Mouse (Mus musculus) left cerebral cortex, postnatal 36 days (tissue): Measurements from ENCODE around the gene Rsl1d1. TPM values are rescaled to one million over a fixed set of nuclear protein-coding genes. Genes with fewer than 3 reads are reported as not detected.

Experiments
- DNase-seq, 2 experiments: peaks; one replicate each; pipeline ENCODE4 v3.0.0; 2021 to 2022; ENCODE audit warnings: low spot score in 2 of 2, mixed read lengths in 1 of 2
- intact Hi-C: fragments of 180-260 bp; cut with DNase I; formaldehyde crosslinking; loops from one replicate; pipeline ENCODE4 v1.15.1; 2025
- total RNA-seq, 2 experiments: library from RNA; stranded (reverse); gene quantifications; 2 replicates each; pipeline ENCODE4 v1.2.3; 2021

The Rsl1d1 gene
- 10 to 100 TPM; 48.2 to 48.8 TPM for total RNA-seq

DNA sequence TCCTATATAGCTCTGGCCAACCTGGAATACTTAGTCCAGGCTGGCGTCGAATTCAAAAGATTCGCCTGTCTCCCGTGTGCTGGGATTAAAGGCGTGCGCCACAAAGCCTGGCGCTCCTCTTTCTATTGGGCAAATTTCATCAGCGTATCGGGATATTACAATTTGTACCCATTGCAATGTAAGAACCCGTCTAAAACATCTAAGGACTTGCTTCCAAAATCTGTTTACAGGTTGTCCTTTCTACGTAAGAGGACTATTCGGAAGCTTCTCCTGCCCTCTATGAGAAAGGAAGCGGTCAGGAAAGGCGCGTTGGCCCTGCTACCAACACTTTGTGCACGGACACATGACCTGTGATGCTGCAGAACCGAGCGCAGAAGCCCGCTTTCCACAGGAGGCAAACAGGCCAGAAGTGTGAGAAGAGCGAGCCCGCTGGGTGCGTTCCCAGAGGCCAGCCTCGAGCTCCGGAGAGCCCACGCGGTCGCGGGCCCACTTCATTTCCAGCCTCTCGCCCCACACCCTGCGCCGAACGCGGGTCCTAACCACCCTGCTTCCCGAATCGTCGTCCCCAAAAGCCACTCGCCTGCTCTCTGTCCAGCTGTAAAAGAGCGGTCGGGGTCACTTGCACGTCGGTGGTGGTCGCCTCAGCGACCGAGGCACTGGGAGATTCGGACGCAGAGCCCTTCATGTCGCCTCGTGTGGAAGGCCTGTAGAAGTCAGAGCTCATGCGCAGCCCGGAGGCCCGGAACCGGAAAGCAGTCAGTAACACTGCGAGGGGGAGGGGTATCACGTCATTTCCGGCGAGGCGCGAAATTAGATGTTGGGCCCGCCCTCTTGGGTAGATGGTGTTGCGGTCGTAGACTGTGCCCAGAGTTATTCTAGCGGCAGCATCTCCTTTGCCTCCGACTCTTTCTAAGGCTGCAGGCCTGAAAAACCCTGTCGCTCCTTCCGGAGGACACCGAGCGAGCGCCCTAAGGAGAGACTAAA lies at the start of gene Rsl1d1:
Gene Rsl1d1 (minus strand): TSS at position 761 of the 984 bp plus-strand sequence.
- intact Hi-C loops = loop anchor here (2.0 kb wide), 1 partner anchor 52 kb away; the partner anchor contains the start of gene Gspt1
- peak; percentile 89 for DNase-seq

DNA sequence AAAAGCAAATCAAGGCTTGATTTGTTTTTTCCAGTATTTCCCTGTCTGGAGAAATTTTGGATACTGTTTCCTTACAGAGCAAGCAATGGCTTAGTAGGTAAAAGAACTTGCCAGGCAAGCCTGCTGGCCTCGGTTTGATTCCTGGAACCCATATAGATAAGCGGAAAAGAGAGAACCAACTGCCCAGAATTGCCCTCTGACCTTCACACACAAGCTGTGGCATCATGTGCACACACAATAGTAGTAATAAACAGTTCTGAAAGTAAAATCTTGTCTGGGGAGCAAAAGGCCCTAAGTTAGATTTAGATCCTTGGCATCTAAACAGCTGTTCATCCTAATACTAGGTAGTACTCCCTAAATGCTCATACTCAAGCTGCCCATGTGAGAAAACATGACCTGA lies 44.7 kb upstream of the Rsl1d1 start:
- DNase-seq = no peak
- intact Hi-C loops = no loop called here

DNA sequence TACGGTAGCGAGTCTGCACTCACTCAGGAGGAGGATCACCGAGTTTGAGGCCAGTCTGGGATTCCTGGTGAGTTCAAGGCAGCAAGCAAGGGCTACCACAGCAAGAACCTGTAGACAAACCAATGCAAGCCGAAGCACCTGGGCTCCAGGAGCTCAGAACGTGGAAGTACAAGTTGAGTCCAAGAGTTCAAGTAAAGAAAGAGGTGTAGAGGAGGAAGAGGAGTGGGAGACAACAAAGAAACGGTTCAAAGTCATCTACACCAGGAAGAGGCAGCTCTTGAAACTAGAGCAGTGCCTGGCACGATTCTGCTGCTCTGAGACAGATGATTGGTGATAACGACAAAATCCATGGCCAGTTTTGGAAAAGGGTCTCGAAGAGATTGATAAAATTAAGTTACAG lies 42.6 kb upstream of the Rsl1d1 start:
- intact Hi-C loops = no loop called here

DNA sequence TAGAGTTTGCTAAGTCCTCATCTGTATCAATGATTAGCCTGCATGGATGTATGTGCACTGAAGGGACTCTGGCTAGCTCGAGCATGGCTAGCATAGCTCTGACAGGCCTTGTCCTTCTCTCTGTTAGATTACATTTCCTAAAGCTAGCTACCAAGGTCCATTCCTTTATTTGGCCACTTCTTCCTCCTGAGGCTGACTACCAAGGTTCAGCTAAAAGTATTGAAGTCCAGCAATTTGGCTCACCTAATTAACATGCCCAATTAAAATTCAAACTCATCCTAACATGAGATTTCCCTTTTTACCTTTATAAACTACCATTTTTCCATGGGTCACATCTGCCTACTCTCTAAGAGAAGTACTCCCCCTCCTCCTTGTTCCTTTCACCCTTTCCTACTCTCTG lies 39.3 kb upstream of the Rsl1d1 start:
- intact Hi-C loops = no loop called here
- DNase-seq = no peak

More for the DNA sequence above, 42.6 kb upstream of the Rsl1d1 start:
- DNase-seq = no peak

DNA sequence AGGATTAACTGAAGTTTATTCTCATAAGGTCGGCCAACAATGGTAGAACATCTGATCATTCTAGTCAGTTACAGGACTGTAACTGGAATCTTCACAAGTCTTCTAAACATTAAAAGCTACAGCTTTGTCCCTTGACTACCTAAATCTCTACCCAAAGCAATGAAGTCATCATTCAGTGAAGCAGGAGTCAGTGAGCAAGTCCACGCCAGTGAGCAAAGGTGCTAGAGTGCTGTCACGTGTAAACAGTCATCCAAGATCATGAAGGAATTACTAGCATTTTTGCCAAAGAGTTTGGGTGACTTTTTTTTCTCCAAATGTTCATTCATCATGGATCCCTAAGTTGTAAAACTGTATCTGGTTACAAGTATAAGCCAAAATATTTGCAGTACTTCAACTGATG lies 14.7 kb upstream of the Rsl1d1 start:
- intact Hi-C loops = no loop called here
- no peak for DNase-seq

DNA sequence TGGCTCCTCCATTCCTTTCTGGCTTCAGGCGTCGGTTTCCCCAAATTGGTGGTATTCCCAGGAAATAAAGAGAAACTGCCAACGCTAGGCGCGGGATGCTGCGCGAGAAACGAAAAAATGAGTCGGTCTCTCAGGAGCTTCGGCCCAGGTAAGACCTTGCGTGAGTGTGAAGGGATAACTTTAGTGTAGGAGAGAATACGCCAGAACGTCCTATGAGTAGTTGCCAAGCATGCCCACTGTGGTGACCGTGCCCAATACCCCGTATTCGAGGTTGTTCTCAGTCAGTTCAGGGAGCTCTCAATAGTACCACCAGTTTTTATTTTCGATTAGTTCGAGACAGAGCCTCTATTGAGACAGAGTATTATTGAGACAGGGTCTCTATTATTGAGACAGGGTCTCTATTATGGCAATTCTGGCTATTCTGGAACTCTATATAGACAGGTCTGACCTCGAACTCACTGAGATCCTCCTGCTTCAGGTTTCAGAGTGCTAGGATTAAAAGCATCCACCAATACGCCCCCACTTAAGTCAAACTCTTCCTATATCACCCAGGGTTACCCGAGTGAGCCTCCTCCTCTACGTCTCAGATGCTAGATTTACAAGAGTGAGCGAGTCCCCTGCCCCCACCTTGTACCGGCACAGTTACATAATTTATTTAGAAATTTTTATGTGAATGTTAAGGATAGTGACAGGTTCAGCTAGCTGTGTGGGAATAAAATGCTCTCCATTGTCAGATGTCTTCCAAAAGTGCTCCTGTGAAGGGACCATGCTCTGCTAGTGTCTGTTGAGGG lies 664 bp upstream of the Rsl1d1 start:
- intact Hi-C loops = loop anchor here (2.0 kb wide), 1 partner anchor 51 kb away; the partner anchor contains the start of gene Gspt1
- DNase-seq = no peak

DNA sequence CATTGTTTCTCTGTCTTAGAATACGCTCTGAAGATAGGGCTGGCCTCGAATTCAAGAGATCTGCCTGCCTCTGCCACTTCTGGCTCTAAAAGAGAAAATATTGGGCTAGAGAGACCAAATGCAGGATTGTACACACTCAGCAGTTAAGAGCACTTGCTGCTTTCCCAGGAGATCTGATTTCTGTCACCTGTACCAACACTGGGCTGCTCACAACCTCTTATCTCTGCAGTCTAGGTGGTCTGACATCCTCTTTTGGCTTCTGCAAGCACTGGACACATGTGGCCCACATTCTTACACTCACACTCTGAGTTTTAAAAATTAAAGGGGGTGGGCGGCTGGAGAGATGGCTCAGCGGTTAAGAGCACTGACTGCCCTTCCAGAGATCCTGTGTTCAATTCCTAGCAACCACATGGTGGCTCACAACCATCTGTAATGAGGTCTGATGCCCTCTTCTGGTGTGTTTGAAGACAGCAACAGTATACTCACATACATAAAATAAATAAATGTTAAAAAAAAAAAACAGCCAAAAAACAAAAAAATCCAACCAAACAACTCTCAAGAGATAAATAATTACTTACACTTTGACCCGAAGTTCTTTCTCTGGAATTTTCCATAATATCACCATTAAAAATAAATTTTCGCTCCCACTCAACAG lies 1.3 kb downstream of the Rsl1d1 start:
- no peak for DNase-seq
- intact Hi-C loops = loop anchor here (2.0 kb wide), 1 partner anchor 53 kb away; the partner anchor contains the start of gene Gspt1

DNA sequence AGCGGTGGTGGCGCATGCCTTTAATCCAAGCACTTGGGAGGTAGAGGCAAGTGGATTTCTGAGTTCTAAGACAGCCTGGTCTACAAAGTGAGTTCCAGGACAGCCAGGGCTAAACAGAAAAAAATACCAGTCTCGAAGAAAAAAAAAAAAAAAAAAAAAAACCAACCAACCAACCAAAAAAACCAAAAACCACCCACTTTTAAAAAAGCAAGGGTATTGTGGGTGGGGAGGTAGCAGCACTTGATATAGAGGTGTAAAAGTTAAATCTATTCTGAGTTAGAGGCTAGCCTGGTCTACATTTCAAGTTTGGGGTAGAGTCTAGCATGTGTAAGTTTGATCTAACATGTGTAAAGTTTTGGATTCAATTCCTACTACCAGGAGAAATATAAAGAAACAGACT lies 2.9 kb downstream of the Rsl1d1 start:
- no peak for DNase-seq
- intact Hi-C loops = no loop called here

DNA sequence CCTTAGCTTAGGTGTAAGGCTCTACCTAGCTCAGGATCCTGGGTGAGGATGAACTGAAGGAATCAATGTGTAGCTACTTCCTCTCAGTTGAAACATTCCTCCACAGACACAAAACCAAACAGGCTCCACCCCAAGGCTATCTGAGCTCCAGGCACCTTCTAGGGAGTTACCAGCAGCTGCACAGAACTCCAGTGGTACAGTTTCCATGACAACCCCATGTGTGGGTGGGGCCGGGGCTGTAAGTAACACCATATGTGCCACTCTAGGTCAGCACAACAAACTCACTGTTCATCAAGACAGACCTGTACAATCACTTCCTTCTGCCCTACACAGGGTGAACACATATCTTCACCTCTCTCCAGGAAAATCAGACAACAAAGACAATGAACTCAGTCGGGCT lies 4.7 kb downstream of the Rsl1d1 start:
- intact Hi-C loops = no loop called here
- DNase-seq = no peak

DNA sequence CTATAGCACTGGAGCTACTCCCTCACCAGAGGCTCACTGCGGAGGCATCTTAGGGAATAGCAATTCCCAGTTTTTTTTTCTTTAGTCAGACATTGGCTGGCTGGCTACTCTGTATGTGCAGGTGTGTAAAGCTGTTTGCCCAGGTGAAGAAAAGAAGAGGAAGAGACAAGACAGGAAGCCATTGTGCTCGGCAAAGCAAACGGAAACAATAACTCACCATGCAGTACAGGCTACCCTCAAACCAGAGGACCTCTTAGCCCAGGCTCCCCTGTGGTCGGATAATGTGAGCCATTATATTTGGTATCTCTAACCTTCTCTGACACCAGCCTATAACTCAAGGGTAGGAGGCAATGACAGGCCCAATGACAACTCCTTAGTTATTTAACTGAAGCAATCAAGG lies 6.1 kb downstream of the Rsl1d1 start:
- DNase-seq = no peak
- intact Hi-C loops = no loop called here

DNA sequence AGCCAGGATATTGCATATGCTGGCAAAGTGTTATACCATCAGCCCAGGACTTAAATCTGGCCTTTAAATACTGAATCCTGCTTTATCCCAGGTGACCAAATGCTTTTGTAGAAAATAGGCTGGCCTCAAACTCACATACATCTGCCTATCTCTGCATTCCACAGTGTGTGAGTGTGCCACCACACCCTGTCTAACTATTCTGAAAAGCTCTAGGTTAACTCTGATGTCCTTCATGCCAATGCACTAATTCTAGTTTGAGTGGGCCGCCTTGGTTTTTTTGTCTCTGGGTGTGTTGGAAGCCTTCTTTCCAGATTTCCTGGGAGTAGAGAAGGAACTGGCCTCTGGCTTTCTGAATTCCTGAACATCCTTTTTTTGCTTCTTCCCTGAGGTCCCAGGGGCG lies 9.9 kb downstream of the Rsl1d1 start:
- DNase-seq = no peak
- intact Hi-C loops = no loop called here

DNA sequence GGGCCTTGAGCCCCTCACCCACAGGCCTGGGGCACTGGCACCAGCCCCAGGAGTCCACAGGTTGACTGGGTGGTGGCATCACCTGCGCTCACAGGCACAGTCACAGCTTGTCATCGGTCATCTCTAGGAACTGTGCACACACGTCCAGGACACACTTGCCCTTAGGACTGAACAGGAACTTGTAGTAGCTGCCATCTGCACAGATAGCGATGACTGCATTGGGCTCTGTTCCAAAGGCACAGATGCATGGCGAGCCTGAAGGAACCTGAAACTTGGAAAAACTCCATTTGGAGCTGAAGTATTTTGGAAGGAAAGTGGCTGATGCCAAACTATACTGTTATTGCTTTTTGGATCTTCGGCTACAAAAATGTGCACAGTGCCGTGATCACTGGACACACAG lies 13.0 kb downstream of the Rsl1d1 start:
- intact Hi-C loops = no loop called here
- DNase-seq = peak; percentile 21 to 30

DNA sequence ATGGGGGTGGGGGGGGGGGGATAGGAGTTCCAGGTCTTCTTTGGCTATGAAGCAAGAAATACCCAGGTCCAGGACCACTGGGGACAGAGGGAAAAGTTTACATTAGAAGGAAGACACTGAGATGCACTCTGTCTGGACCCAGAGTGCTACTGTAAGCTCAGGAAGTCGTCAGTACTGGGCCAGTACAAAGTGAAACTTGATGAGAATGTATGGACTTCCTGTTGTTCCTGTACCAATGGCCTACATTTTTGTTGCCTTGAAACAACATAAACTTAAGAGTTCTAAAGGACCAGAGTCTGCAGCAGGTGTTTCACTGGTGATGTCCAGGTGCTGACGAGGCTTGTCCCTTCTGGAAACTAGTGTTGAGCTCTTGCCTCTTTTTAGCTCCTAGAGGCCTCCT lies 25.7 kb downstream of the Rsl1d1 start:
- intact Hi-C loops = loop anchor here (5.0 kb wide), 2 partner anchors 45 to 305 kb away; partner anchors contain the start of gene Txndc11
- no peak for DNase-seq

DNA sequence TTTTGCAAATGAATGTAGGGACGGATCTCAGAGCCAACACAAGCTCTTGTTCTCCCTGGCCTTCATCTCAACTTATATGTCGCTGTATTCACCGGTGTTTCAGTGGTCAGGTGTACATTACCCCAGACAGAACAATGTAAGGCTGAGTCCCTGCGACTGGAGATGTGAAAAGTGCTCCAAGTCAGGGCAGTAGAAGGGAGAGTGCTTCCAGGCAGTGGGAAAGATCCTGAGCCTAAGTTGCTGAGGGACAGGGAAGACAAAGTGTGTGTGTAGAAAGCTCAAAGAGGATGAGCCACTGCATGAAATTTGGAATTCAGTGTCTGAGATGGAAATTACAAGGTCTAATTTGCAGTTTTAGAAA lies 26.3 kb downstream of the Rsl1d1 start:
- no peak for DNase-seq
- intact Hi-C loops = loop anchor here (1.0 to 5.0 kb wide), 3 partner anchors 45 to 305 kb away; partner anchors contain the start of genes Gspt1 and Txndc11

DNA sequence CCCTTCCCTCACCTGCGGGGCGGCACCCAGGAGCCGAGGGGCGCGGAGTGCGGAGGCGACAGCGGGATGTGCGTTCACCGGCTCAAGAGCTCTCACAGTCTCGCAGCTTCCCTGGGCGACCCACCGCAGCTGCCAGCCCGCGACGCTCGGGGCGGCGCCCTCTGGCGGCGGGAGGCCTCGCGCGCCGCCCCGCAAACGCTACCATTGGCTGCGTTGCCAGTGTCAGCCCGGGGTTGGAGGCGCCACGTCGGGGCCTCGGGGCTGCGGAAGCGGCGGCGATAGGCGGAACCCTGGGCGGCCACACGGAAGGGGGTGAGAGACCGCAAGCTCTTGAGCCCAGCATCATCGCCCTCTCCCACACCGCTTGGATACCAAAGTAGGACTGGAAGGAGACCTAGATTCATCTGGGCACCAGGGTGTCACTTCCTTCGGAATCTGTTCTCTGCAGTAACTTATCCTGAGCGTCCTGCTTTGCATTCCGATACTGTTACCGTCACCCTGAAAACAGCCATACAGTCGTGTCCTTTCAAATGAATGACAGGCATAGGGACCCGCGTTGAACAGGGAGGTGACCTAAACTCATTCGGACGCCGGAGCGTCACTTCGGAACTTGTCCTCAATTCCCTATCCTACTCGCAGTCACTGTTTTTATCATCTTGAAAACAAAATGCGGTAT lies 26.8 kb downstream of the Rsl1d1 start, which contains the start of gene Zc3h7a:
Gene Zc3h7a (minus strand): TSS at position 186 of the 676 bp plus-strand sequence.
- peak; percentile 89 to 93 for DNase-seq
- intact Hi-C loops = loop anchor here (1.0 to 5.0 kb wide), 3 partner anchors 44 to 304 kb away; partner anchors contain the start of genes Gspt1 and Txndc11

DNA sequence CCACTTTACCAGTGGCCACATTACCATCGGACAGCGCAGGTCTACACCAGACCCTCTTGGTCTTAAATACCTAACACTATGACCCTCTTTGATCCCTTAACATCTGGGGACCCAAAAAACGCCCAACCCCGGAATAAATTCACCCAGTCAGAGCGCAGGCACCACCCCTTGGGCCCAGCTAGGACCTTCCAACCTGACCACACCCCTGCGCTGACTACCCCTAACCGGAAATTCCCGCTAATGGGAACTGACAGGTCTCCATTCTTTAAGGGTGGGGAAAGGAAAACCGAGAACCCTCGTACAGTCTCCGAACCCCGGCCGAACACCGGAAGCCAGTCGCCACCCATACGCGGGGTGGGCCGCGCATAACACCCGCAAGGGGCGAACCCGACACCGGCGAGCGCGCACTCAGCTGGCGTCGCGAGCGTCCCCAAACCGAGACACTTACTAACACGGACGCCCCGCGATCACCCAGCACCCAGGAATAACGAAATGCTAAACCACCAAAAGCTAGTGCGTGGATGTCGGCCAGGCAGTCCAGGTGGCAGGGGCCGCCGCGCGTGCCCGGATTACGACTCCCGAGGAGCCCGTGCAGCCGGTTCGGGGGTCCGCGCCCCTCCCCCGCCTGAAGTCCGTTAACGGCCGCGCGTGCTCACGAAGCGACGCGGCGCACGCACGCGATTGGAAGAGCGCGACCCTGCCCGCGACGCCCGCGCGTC lies 27.5 kb downstream of the Rsl1d1 start:
- intact Hi-C loops = loop anchor here (1.0 to 5.0 kb wide), 3 partner anchors 43 to 303 kb away; partner anchors contain the start of genes Gspt1 and Txndc11
- peak; percentile 62 to 72 for DNase-seq

DNA sequence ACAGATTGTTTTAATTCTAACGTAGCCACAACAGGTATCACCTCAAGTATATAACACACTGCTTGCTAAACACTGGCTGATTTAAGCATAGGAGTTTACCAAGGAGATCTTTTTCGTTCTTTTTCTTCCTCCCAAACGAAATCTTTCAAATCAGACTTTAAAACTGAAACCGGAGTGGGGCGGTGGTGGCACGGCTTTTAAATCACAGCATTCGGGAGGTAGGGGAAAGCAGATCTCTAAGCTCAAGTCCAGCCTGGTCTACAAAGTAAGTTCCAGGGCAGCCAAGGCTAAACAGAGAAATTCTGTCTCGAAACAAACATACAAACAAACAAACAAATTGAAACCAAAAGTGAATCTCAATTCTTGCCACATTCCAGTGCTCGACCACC lies 28.0 kb downstream of the Rsl1d1 start:
- no peak for DNase-seq
- intact Hi-C loops = loop anchor here (5.0 kb wide), 2 partner anchors 43 to 303 kb away; partner anchors contain the start of gene Txndc11

DNA sequence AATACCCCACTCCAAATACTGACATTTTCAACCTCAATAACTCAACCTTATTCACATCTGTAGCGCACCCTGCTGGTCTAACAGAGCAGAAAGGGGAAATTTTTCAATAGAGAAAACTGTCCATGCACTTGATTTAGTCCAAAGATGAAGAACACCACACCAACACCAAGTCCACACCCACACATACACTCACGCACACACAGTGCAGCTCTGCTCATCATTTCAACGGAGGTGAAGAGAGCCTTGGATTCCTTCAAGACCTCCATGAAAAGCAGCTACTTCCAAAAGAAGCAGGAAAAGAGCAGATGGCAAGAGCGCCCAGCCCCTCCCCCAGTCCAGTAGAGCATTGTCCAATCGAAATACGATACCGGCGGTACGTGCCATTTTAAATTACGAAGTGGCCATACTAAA lies 28.5 kb downstream of the Rsl1d1 start:
- DNase-seq = peak; percentile 33 to 40
- intact Hi-C loops = loop anchor here (5.0 kb wide), 2 partner anchors 42 to 302 kb away; partner anchors contain the start of gene Txndc11
